Mouse (Mus musculus) C2C12 (cell line): ENCODE measurements around the gene Wdr64. TPM values are rescaled to one million over a fixed set of nuclear protein-coding genes. Genes with fewer than 3 reads are reported as not detected.

ENCODE experiments used
- H3K27me3 ChIP-seq: one replicate; pipeline ENCODE4 v1.6.1; 2011; ENCODE audit not compliant: control insufficient read depth, insufficient read depth, insufficient read length
- H3K36me3 ChIP-seq: one replicate; pipeline ENCODE4 v1.6.1; 2011; ENCODE audit not compliant: control insufficient read depth, insufficient read depth
- H3K4me3 ChIP-seq: one replicate; pipeline ENCODE4 v1.5.1; 2011; ENCODE audit warnings: mild to moderate bottlenecking, control low read depth; ENCODE audit not compliant: poor library complexity, insufficient read depth, severe bottlenecking
- H3K79me2 ChIP-seq: one replicate; pipeline ENCODE4 v1.6.1; 2011; ENCODE audit not compliant: control insufficient read depth, insufficient read depth
- H3K79me3 ChIP-seq: one replicate; pipeline ENCODE4 v1.6.1; 2011; ENCODE audit warnings: low read depth, control low read depth
- H3ac ChIP-seq: one replicate; pipeline ENCODE3; 2011; ENCODE audit warnings: low read depth; ENCODE audit not compliant: control insufficient read depth, insufficient read length
- CEBPB ChIP-seq: IDR thresholded peaks from one replicate; pipeline ENCODE4 v1.6.1; 2011; ENCODE audit warnings: low read depth, mild to moderate bottlenecking, control low read depth, moderate library complexity
- CTCF ChIP-seq: IDR thresholded peaks from one replicate; pipeline ENCODE4 v1.5.1; 2011; ENCODE audit not compliant: control insufficient read depth, insufficient read depth, insufficient read length
- FOSL1 ChIP-seq: IDR thresholded peaks from one replicate; pipeline ENCODE4 v1.8.0; 2011; ENCODE audit warnings: mild to moderate bottlenecking, low read length; ENCODE audit not compliant: poor library complexity, insufficient read depth, severe bottlenecking
- MAX ChIP-seq: IDR thresholded peaks from one replicate; pipeline ENCODE4 v1.6.1; 2011; ENCODE audit warnings: mild to moderate bottlenecking, control low read depth
- MYOD1 ChIP-seq: IDR thresholded peaks from one replicate; pipeline ENCODE4 v1.6.1; 2011; ENCODE audit warnings: low read depth; ENCODE audit not compliant: control insufficient read depth, insufficient read length
- MYOG ChIP-seq: IDR thresholded peaks from one replicate; pipeline ENCODE4 v1.6.1; 2011; ENCODE audit not compliant: control insufficient read depth, insufficient read length; ENCODE audit errors: extremely low read depth
- USF1 ChIP-seq: IDR thresholded peaks from one replicate; pipeline ENCODE4 v1.6.1; 2011; ENCODE audit warnings: low read depth, mild to moderate bottlenecking, control low read depth, moderate library complexity
- polyA plus RNA-seq: library from polyadenylated mRNA; unstranded; fragments of >200 nt; fragmentation: generic; extraction: Trizol; gene quantifications from one replicate; pipeline ENCODE4 v1.2.1, GENCODE M21; 2012; ENCODE audit warnings: missing spikeins

The Wdr64 gene
- polyA plus RNA-seq, 1 experiment = not detected

DNA sequence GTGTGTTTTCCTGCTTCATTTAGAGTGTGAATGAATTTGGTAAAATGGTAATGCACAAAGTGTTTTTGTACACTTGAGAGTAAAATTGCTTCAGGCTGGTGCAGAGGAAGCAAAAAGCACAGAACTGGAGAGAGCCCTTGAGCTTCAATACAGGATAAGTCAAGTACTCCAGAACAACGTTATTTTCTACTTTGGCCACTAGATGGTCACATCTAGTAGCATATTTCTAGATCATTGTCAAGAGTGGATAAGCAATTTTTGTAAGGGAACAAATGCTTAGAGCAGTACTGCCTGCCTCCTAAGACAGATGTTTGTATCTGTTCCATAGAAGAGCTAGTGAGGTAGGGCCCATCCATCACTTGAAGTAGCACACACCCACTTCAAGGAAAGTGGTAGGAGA is 26.8 kb upstream of the Wdr64 start:
- Histone ChIP-seq H3K36me3 (no peaks in the 10 kb centered on the region), H3K79me3 (no peaks in the 10 kb centered on the region)
- TF ChIP-seq CTCF (no peak), FOSL1 (no peak), MAX (no peak), MYOD1 (no peak), MYOG (no peak), CEBPB (no peak), USF1 (no peak)

GRCm38 (mm10) chr1:175673563-175674325 is 24.6 kb upstream of the Wdr64 start:
- Histone ChIP-seq H3K79me2 (no peaks in the 10 kb centered on the region), H3ac (no peak overlapping the region), H3K36me3 (no peaks in the 10 kb centered on the region), H3K79me3 (no peaks in the 10 kb centered on the region), H3K4me3 (no peak overlapping the region), H3K27me3 (no peaks in the 10 kb centered on the region)
- peak; percentile 66 for TF ChIP-seq MYOD1
- no peak for TF ChIP-seq USF1

More for the DNA sequence above, 26.8 kb upstream of the Wdr64 start:
- no peak overlapping the region for H3K4me3 ChIP-seq
- no peak overlapping the region for H3ac ChIP-seq
- no peaks in the 10 kb centered on the region for H3K79me2 ChIP-seq
- H3K27me3 ChIP-seq = no peaks in the 10 kb centered on the region

GRCm38 (mm10) chr1:175675116-175675515 is 23.3 kb upstream of the Wdr64 start:
- Histone ChIP-seq H3K79me2 (no peaks in the 10 kb centered on the region), H3K79me3 (no peaks in the 10 kb centered on the region)

GRCm38 (mm10) chr1:175677459-175677858 is 20.9 kb upstream of the Wdr64 start:
- no peak for TF ChIP-seq USF1
- TF ChIP-seq MYOD1 = no peak
- no peak for TF ChIP-seq CEBPB
- TF ChIP-seq FOSL1 = no peak
- TF ChIP-seq MAX = no peak
- no peak for TF ChIP-seq CTCF
- no peak for TF ChIP-seq MYOG
- no peaks in the 10 kb centered on the region for H3K36me3 ChIP-seq

More at GRCm38 (mm10) chr1:175675116-175675515, 23.3 kb upstream of the Wdr64 start:
- no peak for TF ChIP-seq CEBPB
- no peak for TF ChIP-seq MYOD1
- no peak for TF ChIP-seq CTCF
- no peak for TF ChIP-seq MYOG
- no peak for TF ChIP-seq FOSL1
- no peak for TF ChIP-seq USF1
- TF ChIP-seq MAX = no peak
- Histone ChIP-seq H3K27me3 (no peaks in the 10 kb centered on the region), H3K36me3 (no peaks in the 10 kb centered on the region), H3K4me3 (no peak overlapping the region), H3ac (no peak overlapping the region)

DNA sequence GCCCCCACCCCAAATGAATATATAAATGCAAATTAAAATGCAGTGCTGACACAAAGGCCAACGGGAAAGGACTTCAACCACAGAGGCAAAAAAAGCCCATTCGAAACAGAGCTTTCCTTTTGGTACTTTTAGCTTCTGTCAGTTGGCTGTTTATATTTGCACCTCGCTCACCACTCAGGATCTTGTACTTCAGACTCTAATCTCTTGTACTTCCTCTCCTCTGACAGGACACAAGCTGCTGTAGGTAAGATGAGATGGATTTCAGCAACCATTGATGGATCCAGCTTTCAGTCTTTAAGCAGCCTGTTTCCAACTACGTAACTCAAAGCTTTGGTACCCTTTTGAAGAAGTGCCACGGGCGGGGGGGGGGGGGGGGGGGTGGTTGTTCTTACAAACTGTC is 17.4 kb upstream of the Wdr64 start:
- no peak for TF ChIP-seq FOSL1
- no peak for TF ChIP-seq USF1
- TF ChIP-seq CEBPB = no peak
- TF ChIP-seq CTCF = no peak
- no peak for TF ChIP-seq MYOG
- TF ChIP-seq MYOD1 = no peak
- TF ChIP-seq MAX = no peak
- no peak overlapping the region for H3ac ChIP-seq
- H3K27me3 ChIP-seq = no peaks in the 10 kb centered on the region
- no peaks in the 10 kb centered on the region for H3K79me2 ChIP-seq
- H3K4me3 ChIP-seq = no peak overlapping the region
- H3K79me3 ChIP-seq = no peaks in the 10 kb centered on the region
- peaks cover under 1% of the 10 kb centered on the region for H3K36me3 ChIP-seq

More at GRCm38 (mm10) chr1:175677459-175677858, 20.9 kb upstream of the Wdr64 start:
- Histone ChIP-seq H3K79me2 (no peaks in the 10 kb centered on the region), H3K4me3 (no peak overlapping the region), H3K79me3 (no peaks in the 10 kb centered on the region), H3K27me3 (no peaks in the 10 kb centered on the region), H3ac (no peak overlapping the region)

DNA sequence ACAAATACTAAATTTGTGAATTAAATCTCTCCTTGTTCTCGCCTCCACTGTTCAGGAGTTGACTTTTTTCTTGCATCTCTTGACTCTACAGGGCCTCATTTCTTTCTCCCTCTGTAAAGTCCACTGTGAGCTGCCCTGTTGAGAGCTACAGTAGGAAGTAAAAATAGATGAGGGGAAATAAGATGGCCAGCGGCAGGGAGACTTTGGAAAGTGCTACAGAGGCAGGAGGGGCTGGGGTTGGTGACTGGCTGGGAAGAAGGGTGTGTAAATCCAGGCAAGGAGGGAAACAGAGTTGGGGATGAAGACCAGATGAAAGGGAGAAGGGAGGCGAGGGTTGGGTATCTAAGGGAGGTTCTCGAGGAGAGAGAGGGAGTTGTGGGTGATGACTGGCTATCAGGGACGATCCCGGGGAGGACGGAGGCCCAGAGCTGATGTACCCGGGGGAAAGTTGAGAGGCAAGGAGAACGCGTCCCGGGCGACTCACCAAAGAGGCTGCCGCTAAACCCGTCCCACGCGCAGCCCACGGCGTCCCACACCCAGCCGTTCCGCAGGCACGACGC is 6.6 kb upstream of the Wdr64 start:
- Histone ChIP-seq H3K36me3 (peaks cover 6% of the 10 kb centered on the region), H3K79me3 (no peaks in the 10 kb centered on the region), H3ac (peak overlapping the region; percentile 65), H3K27me3 (no peaks in the 10 kb centered on the region), H3K4me3 (peak overlapping the region; percentile 68), H3K79me2 (peaks cover 21% of the 10 kb centered on the region)
- no peak for TF ChIP-seq MAX
